Mouse (Mus musculus) inflammation-experienced regulatory T-cells (primary cell): ENCODE results near the gene Sorcs3. TPM values are rescaled to one million over a fixed set of nuclear protein-coding genes. Genes with fewer than 3 reads are reported as not detected.

Source experiments
- polyA plus RNA-seq, 2 experiments: library from polyadenylated mRNA; unstranded; fragments of 100-300 nt; shearing (Covaris generic); gene quantifications; one replicate each; pipeline ENCODE4 v1.2.1; 2017

Sorcs3 gene
- 1 to 10 TPM in 1 of 2 experiments, under 1 TPM in 1; 0.31 to 2.2 TPM for polyA plus RNA-seq

DNA sequence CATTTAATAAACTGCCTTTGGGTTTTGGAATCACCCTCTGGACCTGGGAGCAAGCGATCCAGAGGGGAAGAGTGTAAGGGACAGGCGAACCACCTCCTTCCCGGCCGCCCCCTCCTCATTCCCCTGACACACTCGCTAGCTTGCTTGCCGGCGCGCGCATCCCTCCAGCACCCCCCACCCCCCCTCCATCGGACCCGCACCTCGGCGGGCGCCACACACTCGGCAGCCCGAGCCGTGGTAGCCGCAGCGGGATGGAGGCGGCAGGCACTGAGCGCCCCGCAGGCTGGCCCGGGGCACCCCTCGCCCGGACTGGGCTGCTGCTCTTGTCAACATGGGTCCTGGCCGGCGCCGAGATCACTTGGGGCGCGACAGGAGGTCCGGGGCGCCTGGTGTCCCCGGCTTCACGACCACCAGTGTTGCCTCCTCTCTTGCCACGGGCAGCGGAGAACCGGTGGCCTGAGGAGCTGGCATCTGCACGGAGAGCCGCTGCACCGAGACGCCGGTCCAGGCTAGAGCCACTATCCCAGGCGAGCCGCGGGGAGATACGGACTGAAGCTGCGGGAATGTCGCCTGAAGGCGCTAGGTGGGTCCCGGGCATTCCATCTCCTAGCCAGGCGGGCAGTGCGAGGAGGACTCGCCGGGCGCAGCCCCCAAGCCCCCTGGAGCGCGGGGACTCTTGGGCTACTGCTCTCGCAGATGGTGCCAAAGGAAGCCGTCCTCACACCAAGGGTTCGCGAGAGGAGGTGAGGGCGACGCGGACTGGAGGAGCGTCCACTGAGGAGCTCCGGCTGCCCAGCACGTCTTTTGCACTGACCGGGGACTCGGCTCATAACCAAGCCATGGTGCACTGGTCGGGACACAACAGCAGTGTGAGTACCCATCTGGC is at the start of gene Sorcs3:
Gene Sorcs3 (plus strand): TSS at position 97 of the 886 bp plus-strand sequence.

